Mouse (Mus musculus): ENCODE results near the gene Hnrnpa3.
"Not testable (repeated sequence)": the region's sequence is repeated elsewhere in the genome, so short reads cannot be mapped to it uniquely, and the experiment has no call there.

The Hnrnpa3 gene

GRCm38 (mm10) chr2:75682978-75683709 lies 24.1 kb downstream of the Hnrnpa3 start:
- DNase-seq = no peak

- DNase-seq = no peak
Observed at GRCm38 (mm10) chr2:75684526-75684925, 25.5 kb downstream of the Hnrnpa3 start.

- no peak for DNase-seq
Observed at GRCm38 (mm10) chr2:75685458-75685861, 26.4 kb downstream of the Hnrnpa3 start.

GRCm38 (mm10) chr2:75687040-75687749 lies 28.1 kb downstream of the Hnrnpa3 start:
- no peak for DNase-seq

GRCm38 (mm10) chr2:75688901-75689300 lies 29.8 kb downstream of the Hnrnpa3 start:
- DNase-seq = no peak

- DNase-seq = no peak
Observed at GRCm38 (mm10) chr2:75689482-75690158, 30.6 kb downstream of the Hnrnpa3 start.

- no peak for DNase-seq
Observed at GRCm38 (mm10) chr2:75690656-75691055, 31.6 kb downstream of the Hnrnpa3 start.

GRCm38 (mm10) chr2:75691316-75691715 lies 32.3 kb downstream of the Hnrnpa3 start:
- no peak for DNase-seq

- DNase-seq = no peak
Observed at GRCm38 (mm10) chr2:75692369-75692768, 33.3 kb downstream of the Hnrnpa3 start.

- not testable (repeated sequence) for DNase-seq
Observed at GRCm38 (mm10) chr2:75694926-75695325, 35.9 kb downstream of the Hnrnpa3 start.

GRCm38 (mm10) chr2:75695676-75696350 lies 36.8 kb downstream of the Hnrnpa3 start:
- no peak for DNase-seq

GRCm38 (mm10) chr2:75696371-75696770 lies 37.3 kb downstream of the Hnrnpa3 start:
- no peak for DNase-seq

- no peak for DNase-seq
Observed at GRCm38 (mm10) chr2:75697222-75697621, 38.2 kb downstream of the Hnrnpa3 start.

- DNase-seq = no peak
Observed at GRCm38 (mm10) chr2:75698007-75698406, 38.9 kb downstream of the Hnrnpa3 start.

- no peak for DNase-seq
Observed at GRCm38 (mm10) chr2:75698874-75699273, 39.8 kb downstream of the Hnrnpa3 start.

GRCm38 (mm10) chr2:75700543-75700942 lies 41.5 kb downstream of the Hnrnpa3 start:
- no peak for DNase-seq

- no peak for DNase-seq
Observed at GRCm38 (mm10) chr2:75701207-75701606, 42.1 kb downstream of the Hnrnpa3 start.

- no peak for DNase-seq
Observed at GRCm38 (mm10) chr2:75701822-75702587, 42.9 kb downstream of the Hnrnpa3 start.

- DNase-seq = no peak
Observed at GRCm38 (mm10) chr2:75702588-75702976, 43.5 kb downstream of the Hnrnpa3 start.

- DNase-seq = peak; percentile 72
Observed at GRCm38 (mm10) chr2:75703375-75704181, 44.5 kb downstream of the Hnrnpa3 start.
